Mouse (Mus musculus) olfactory bulb, adult 2 months (tissue): ENCODE data around the gene Lipn.

Source experiments
- CTCF ChIP-seq: fragments of 200-500 bp; IDR thresholded peaks from 2 replicates; pipeline ENCODE4 v1.5.1; 2012; ENCODE audit warnings: low read depth, mild to moderate bottlenecking, low read length, moderate library complexity; ENCODE audit not compliant: insufficient read depth
- POLR2A ChIP-seq: fragments of 200-500 bp; IDR thresholded peaks from 2 replicates; pipeline ENCODE4 v1.6.1; 2012; ENCODE audit warnings: mild to moderate bottlenecking, low read depth, low read length, moderate library complexity; ENCODE audit not compliant: insufficient read depth

DNA sequence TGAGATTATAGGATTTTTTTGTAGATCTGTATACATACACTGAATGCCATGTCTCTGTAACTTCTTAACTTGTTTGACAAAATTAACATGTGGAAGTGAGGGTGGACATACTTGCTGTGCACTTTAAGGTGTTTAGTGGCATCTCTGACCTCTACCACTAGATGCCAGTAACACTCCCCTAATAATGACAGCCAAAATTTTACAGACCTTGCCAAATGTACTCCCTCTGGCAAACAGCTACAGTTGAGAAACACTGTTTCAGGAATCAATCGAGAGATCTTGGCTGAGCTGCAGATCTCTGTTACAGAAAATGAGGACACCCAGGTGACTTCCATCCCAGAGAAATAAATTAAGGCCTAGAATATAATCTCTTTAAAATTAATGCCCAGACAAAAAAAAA lies 29.1 kb downstream of the Lipn start:
- no peak for TF ChIP-seq POLR2A
- no peak for TF ChIP-seq CTCF
